Mouse (Mus musculus) gastrocnemius, postnatal 36 days (tissue): Measurements from ENCODE around the gene Csgalnact2. TPM values are rescaled to one million over a fixed set of nuclear protein-coding genes. Genes with fewer than 3 reads are reported as not detected.

ENCODE experiments used
- DNase-seq, 2 experiments: peaks; one replicate each; pipeline ENCODE4 v3.0.0; 2022
- intact Hi-C: fragments of 180-260 bp; cut with DNase I; formaldehyde crosslinking; loops from one replicate; pipeline ENCODE4 v1.15.1; 2025
- microRNA-seq, 2 experiments: library from miRNA; unstranded; fragments of <30 nt; microRNA quantifications; one replicate each; pipeline ENCODE4 v1.2.0; 2021
- total RNA-seq, 2 experiments: library from RNA; stranded (reverse); gene quantifications; 2 replicates each; pipeline ENCODE4 v1.2.3; 2021

Gene Csgalnact2
- total RNA-seq, 2 experiments from 2014 or later = 25.3 to 25.9 TPM

- intact Hi-C loops = no loop called here
- DNase-seq = no peak
Observed at GRCm38 (mm10) chr6:118078751-118079150, 60.2 kb downstream of the Csgalnact2 start.

DNA sequence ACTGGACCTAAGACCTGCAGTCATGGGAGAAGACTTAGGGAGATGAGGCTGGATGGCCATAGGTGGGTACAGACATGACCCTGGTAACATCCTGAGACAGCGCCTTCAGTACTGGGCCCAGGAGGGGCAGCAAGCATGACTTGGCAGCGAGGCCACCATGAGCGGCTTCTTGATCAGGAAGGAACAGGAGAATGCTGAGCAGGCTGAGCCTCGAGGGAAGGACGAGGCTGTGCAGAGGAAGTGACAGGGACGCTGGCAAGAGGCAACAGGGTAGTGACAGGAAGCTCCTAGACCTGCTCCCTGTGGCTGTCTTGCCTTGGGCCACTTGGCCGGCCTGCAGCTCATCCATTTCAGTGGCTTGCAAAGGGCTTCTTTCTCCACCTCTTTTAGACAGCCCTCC is 61.5 kb downstream of the Csgalnact2 start:
- intact Hi-C loops = no loop called here
- DNase-seq = no peak

DNA sequence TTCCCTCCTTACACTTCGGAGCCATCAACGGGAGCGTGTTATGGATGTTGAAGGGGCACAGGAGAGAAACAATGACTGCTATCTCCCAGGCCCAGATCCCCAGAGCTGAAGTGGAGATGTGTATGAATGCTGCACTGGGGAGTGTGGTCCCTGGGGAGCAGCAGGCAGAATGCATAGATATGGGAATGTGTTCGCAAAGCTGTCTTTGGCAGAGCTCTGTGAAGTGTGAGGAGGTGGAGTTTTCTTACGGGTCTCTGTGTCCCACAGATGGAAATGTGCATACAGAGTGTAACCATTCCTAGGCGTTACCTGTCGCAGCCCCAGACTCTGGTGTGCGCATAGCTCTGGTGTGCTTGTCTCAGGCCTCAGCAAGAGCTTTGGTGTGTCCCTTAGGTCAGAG is 62.2 kb downstream of the Csgalnact2 start:
- DNase-seq = no peak
- intact Hi-C loops = no loop called here

- no peak for DNase-seq
- intact Hi-C loops = no loop called here
Observed at GRCm38 (mm10) chr6:118076256-118076655, 62.7 kb downstream of the Csgalnact2 start.

GRCm38 (mm10) chr6:118074151-118074550 is 64.8 kb downstream of the Csgalnact2 start:
- intact Hi-C loops = no loop called here
- DNase-seq = no peak

- no peak for DNase-seq
- intact Hi-C loops = no loop called here
Observed at GRCm38 (mm10) chr6:118072176-118072575, 66.8 kb downstream of the Csgalnact2 start.

DNA sequence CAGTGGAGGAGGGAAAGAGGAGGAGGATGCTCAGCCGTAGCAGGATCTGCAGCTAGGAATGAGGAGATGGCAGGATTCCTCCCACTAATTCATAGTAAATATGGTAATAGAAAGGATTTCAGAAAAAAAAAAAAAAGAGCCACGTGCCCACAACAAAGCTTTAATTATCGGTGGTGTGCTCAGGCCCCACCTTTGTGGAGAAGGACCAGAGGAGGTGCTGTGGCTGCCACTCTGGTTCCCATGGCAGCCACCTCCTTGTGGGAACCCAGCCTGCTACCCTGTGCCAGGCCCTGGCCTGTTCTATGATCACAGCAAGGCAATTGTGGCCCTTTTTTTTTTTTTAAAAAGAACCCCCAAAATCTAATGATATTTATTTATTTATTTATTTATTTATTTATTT is 67.5 kb downstream of the Csgalnact2 start:
- intact Hi-C loops = no loop called here
- DNase-seq = no peak

DNA sequence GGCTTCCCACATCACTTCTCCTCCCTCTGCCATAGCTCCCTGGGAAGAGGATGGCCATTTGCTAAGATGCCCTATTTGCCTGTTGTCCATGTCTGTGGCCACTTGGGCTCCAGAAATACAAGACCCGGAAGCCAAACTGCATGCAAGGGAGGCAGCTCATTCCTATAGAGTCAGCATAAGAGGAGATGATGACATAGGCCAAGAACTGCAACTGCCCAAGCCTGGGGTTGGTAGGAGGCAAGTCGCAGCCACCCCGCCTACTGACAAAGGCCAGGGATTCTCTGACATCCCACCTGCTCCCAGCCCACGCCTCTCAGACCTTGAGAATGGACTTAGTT is 68.0 kb downstream of the Csgalnact2 start:
- intact Hi-C loops = no loop called here
- no peak for DNase-seq

- intact Hi-C loops = no loop called here
- no peak for DNase-seq
Observed at GRCm38 (mm10) chr6:118070321-118071012, 68.5 kb downstream of the Csgalnact2 start.

GRCm38 (mm10) chr6:118067720-118068119 is 71.2 kb downstream of the Csgalnact2 start:
- intact Hi-C loops = loop anchor here (10.0 kb wide), 1 partner anchor 317 kb away; no protein-coding TSS in a partner anchor
- no peak for DNase-seq

GRCm38 (mm10) chr6:118066199-118067081 is 72.5 kb downstream of the Csgalnact2 start:
- no peak for DNase-seq
- intact Hi-C loops = loop anchor here (10.0 kb wide), 1 partner anchor 318 kb away; no protein-coding TSS in a partner anchor

GRCm38 (mm10) chr6:118065837-118066198 is 73.1 kb downstream of the Csgalnact2 start:
- no peak for DNase-seq
- intact Hi-C loops = loop anchor here (10.0 kb wide), 1 partner anchor 319 kb away; no protein-coding TSS in a partner anchor

- DNase-seq = peak in 1 of 2 experiments; percentile 28
- intact Hi-C loops = loop anchor here (10.0 kb wide), 1 partner anchor 320 kb away; no protein-coding TSS in a partner anchor
Observed at GRCm38 (mm10) chr6:118064968-118065530, 73.9 kb downstream of the Csgalnact2 start.

GRCm38 (mm10) chr6:118063266-118063665 is 75.7 kb downstream of the Csgalnact2 start:
- intact Hi-C loops = loop anchor here (10.0 kb wide), 1 partner anchor 322 kb away; no protein-coding TSS in a partner anchor
- DNase-seq = no peak

DNA sequence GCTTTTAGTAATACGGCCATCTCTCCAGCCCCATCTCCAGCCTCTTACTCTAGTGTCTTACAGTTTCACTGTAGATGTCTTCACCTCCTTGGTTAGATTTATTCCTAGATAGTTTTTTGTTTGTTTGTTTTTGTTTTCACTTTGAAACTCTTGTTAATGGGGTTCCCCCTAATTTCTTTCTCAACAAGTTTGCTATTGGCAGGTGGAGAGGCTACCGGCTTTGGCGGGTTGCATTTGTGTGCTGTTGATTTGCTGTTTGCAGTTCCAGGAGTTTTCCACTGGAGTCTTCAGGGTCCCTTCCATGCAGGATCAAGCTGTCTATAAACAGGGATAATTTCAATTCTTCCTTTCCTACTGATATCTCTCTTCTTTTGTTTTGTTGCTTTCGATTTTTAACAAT is 77.7 kb downstream of the Csgalnact2 start:
- DNase-seq = no peak
- intact Hi-C loops = loop anchor here (10.0 kb wide), 1 partner anchor 324 kb away; no protein-coding TSS in a partner anchor

Small RNA genes within 50 kb of the gene (microRNA-seq; reads per million reads assigned to microRNA genes)
- gene Mir7044 = 0 reads per million in 2 experiments

Other genes starting within 250 kb of the Csgalnact2 start
- 10 to 100 TPM; 83.2 to 98.9 TPM for gene Hnrnpf, start 238.8 kb downstream of the Csgalnact2 start, total RNA-seq
- gene Fxyd4, start 201.4 kb downstream of the Csgalnact2 start, total RNA-seq = not detected
- under 1 TPM; 0.10 to 0.15 TPM for gene Rasgef1a, start 127.7 kb downstream of the Csgalnact2 start, total RNA-seq
- gene Ret, start 58.6 kb upstream of the Csgalnact2 start, total RNA-seq = 1 to 10 TPM; 5.2 to 8.0 TPM